Mouse (Mus musculus) liver, embryonic 15.5 days (tissue): ENCODE data around the gene Otulinl. TPM values are rescaled to one million over a fixed set of nuclear protein-coding genes. Genes with fewer than 3 reads are reported as not detected.

Experiments used
- ATAC-seq: fragments of 200-750 bp; cut with Nextera tagmentation; 2 replicates; pipeline ENCODE4 v1.8.0; 2017; ENCODE audit warnings: moderate number of reproducible peaks, mild to moderate bottlenecking, moderate library complexity; ENCODE audit not compliant: insufficient read depth
- H3K27ac ChIP-seq: fragments of 300-500 bp; sonication (generic); replicated peaks from 2 replicates; pipeline ENCODE4 v1.5.1; 2015; ENCODE audit warnings: mild to moderate bottlenecking, inconsistent platforms
- H3K27me3 ChIP-seq: fragments of 300-500 bp; sonication (generic); 2 replicates; pipeline ENCODE4 v1.6.1; 2015; ENCODE audit warnings: mild to moderate bottlenecking, inconsistent platforms
- H3K36me3 ChIP-seq: fragments of 300-500 bp; sonication (generic); replicated peaks from 2 replicates; pipeline ENCODE4 v1.6.1; 2015; ENCODE audit warnings: moderate library complexity, mild to moderate bottlenecking, inconsistent platforms
- H3K4me1 ChIP-seq: fragments of 300-500 bp; sonication (generic); replicated peaks from 2 replicates; pipeline ENCODE4 v1.6.1; 2015; ENCODE audit warnings: inconsistent platforms
- H3K4me2 ChIP-seq: fragments of 300-500 bp; sonication (generic); 2 replicates; pipeline ENCODE4 v1.6.1; 2015; ENCODE audit warnings: moderate library complexity, mild to moderate bottlenecking, inconsistent platforms
- H3K4me3 ChIP-seq: fragments of 300-500 bp; sonication (generic); replicated peaks from 2 replicates; pipeline ENCODE4 v1.5.1; 2015; ENCODE audit warnings: mild to moderate bottlenecking, inconsistent platforms
- H3K9ac ChIP-seq: fragments of 300-500 bp; sonication (generic); 2 replicates; pipeline ENCODE4 v1.6.1; 2015; ENCODE audit warnings: moderate library complexity, mild to moderate bottlenecking, inconsistent platforms
- H3K9me3 ChIP-seq: fragments of 300-500 bp; sonication (generic); replicated peaks from 2 replicates; pipeline ENCODE4 v1.6.1; 2016; ENCODE audit warnings: inconsistent platforms
- WGBS: fragments of 180-500 bp; shearing (Covaris S2); methylation state at CpG from one replicate; pipeline ENCODE4 v1.1.7; 2015; ENCODE audit warnings: mixed read lengths; ENCODE audit not compliant: insufficient replicate concordance; 5-methylcytosine and 5-hydroxymethylcytosine counted together
- polyA plus RNA-seq: library from polyadenylated mRNA; unstranded; fragments of >200 nt; fragmentation: Nextera tagmentation; extraction: Ambion mirVana; gene quantifications from 2 replicates; pipeline ENCODE4 v1.2.1, GENCODE M21; 2015

The Otulinl gene
- polyA plus RNA-seq, 1 experiment from 2014 or later, result 12.0 TPM

- Histone ChIP-seq H3K9me3 (no peaks in the 10 kb centered on the region), H3K27me3 (peaks cover 24% of the 10 kb centered on the region), H3K4me1 (peaks cover 13% of the 10 kb centered on the region), H3K9ac (no peak overlapping the region), H3K36me3 (no peaks in the 10 kb centered on the region), H3K4me2 (no peak overlapping the region), H3K27ac (no peak overlapping the region), H3K4me3 (no peak overlapping the region)
- WGBS, result 70% methylated on average over 9 of the region's 9 CpGs
- no peak for ATAC-seq
Observed at GRCm38 (mm10) chr15:27678511-27678910, 2.9 kb downstream of the Otulinl start.

- H3K4me3 ChIP-seq, result no peak overlapping the region
- 71% methylated on average over 6 of the region's 6 CpGs for WGBS
- no peak overlapping the region for H3K27ac ChIP-seq
- ATAC-seq, result no peak
- peaks cover 21% of the 10 kb centered on the region for H3K27me3 ChIP-seq
- H3K9ac ChIP-seq, result no peak overlapping the region
- peaks cover 13% of the 10 kb centered on the region for H3K4me1 ChIP-seq
- H3K36me3 ChIP-seq, result no peaks in the 10 kb centered on the region
- H3K4me2 ChIP-seq, result no peak overlapping the region
- no peaks in the 10 kb centered on the region for H3K9me3 ChIP-seq
Observed at GRCm38 (mm10) chr15:27677801-27678200, 3.6 kb downstream of the Otulinl start.

DNA sequence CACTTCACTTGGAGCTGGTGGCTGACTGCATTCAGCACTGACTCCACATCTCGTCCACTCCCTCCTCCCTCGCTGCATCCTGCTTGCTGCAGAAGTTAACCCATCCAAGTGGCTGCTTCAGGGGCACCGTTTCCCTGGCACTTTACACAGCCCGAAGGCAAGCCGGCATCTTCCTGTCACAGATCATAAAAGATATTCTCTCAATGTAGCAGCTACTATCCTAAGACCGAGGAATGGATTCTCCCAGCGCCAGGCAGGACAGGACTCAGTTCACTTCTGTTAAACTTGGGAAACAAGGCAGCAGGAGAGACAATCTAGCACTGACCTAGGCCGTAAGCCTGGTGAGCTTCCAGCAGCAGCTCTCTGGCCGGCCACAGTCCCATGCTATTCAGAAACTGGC is 5.2 kb downstream of the Otulinl start:
- no peak for ATAC-seq
- no peak overlapping the region for H3K4me3 ChIP-seq
- H3K36me3 ChIP-seq, result no peaks in the 10 kb centered on the region
- H3K4me2 ChIP-seq, result no peak overlapping the region
- no peak overlapping the region for H3K27ac ChIP-seq
- no peaks in the 10 kb centered on the region for H3K9me3 ChIP-seq
- H3K9ac ChIP-seq, result no peak overlapping the region
- peaks cover 12% of the 10 kb centered on the region for H3K27me3 ChIP-seq
- 46% methylated on average over 9 of the region's 9 CpGs for WGBS
- H3K4me1 ChIP-seq, result peaks cover 19% of the 10 kb centered on the region

GRCm38 (mm10) chr15:27675122-27675521 is 6.3 kb downstream of the Otulinl start:
- Histone ChIP-seq H3K4me2 (no peak overlapping the region), H3K9ac (no peak overlapping the region), H3K4me3 (no peak overlapping the region), H3K9me3 (no peaks in the 10 kb centered on the region), H3K27me3 (peaks cover 1% of the 10 kb centered on the region), H3K4me1 (peaks cover 14% of the 10 kb centered on the region; the same call in 1 of the 2 replicates), H3K36me3 (no peaks in the 10 kb centered on the region), H3K27ac (no peak overlapping the region)
- ATAC-seq, result no peak; the same call in 1 of the 2 replicates
- 40% methylated on average over 7 of the region's 7 CpGs for WGBS

DNA sequence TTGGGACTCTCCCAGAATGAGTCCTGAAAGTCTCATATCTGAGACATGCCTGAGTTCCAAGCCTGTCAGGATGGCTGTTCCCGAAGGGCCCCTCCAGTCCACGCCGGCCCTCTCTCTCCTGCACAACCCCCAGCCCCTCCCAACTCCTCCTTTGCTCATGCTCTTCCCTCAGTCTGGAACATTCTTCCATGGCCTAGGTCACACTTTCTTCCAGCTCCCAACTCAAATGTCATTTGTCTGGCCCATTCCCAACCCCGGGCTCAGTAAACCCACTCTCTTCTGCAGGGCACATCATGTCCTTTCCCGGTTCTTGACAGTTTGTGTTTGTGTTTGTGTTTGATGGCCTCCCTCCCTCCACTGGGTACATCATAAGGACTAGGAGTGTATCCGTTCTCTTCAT is 7.3 kb downstream of the Otulinl start:
- 62% methylated on average over 6 of the region's 6 CpGs for WGBS
- ATAC-seq, result no peak
- no peaks in the 10 kb centered on the region for H3K27me3 ChIP-seq
- no peaks in the 10 kb centered on the region for H3K36me3 ChIP-seq
- H3K27ac ChIP-seq, result no peak overlapping the region
- no peak overlapping the region for H3K4me2 ChIP-seq
- H3K9ac ChIP-seq, result no peak overlapping the region
- no peaks in the 10 kb centered on the region for H3K9me3 ChIP-seq
- peaks cover 14% of the 10 kb centered on the region; the same call in 1 of the 2 replicates for H3K4me1 ChIP-seq
- H3K4me3 ChIP-seq, result no peak overlapping the region

- WGBS, result 70% methylated on average over 6 of the region's 6 CpGs
- no peak overlapping the region for H3K27ac ChIP-seq
Observed at GRCm38 (mm10) chr15:27673151-27673550, 8.2 kb downstream of the Otulinl start.

GRCm38 (mm10) chr15:27672259-27672658 is 9.1 kb downstream of the Otulinl start:
- no peaks in the 10 kb centered on the region for H3K9me3 ChIP-seq
- H3K4me3 ChIP-seq, result no peak overlapping the region
- no peak for ATAC-seq
- H3K36me3 ChIP-seq, result no peaks in the 10 kb centered on the region
- no peak overlapping the region for H3K9ac ChIP-seq
- no peaks in the 10 kb centered on the region for H3K27me3 ChIP-seq
- 46% methylated on average over 8 of the region's 8 CpGs for WGBS
- no peak overlapping the region for H3K27ac ChIP-seq
- peaks cover 21% of the 10 kb centered on the region; the same call in 1 of the 2 replicates for H3K4me1 ChIP-seq
- no peak overlapping the region for H3K4me2 ChIP-seq

More at GRCm38 (mm10) chr15:27673151-27673550, 8.2 kb downstream of the Otulinl start:
- H3K4me1 ChIP-seq, result peaks cover 14% of the 10 kb centered on the region; the same call in 1 of the 2 replicates
- H3K27me3 ChIP-seq, result no peaks in the 10 kb centered on the region
- no peaks in the 10 kb centered on the region for H3K9me3 ChIP-seq
- ATAC-seq, result no peak
- no peak overlapping the region for H3K9ac ChIP-seq
- H3K36me3 ChIP-seq, result no peaks in the 10 kb centered on the region
- no peak overlapping the region for H3K4me3 ChIP-seq
- no peak overlapping the region for H3K4me2 ChIP-seq

GRCm38 (mm10) chr15:27671612-27672245 is 9.7 kb downstream of the Otulinl start:
- 30% methylated on average over 10 of the region's 10 CpGs for WGBS
- 0 out of 2 replicates have a peak overlapping the region, but pooled peaks have one; percentile 13 for H3K4me2 ChIP-seq
- no peak overlapping the region for H3K9ac ChIP-seq
- no peak overlapping the region for H3K27ac ChIP-seq
- H3K4me1 ChIP-seq, result peaks cover 23% of the 10 kb centered on the region; the same call in 1 of the 2 replicates
- H3K27me3 ChIP-seq, result no peaks in the 10 kb centered on the region
- no peak for ATAC-seq
- H3K9me3 ChIP-seq, result no peaks in the 10 kb centered on the region
- H3K36me3 ChIP-seq, result no peaks in the 10 kb centered on the region
- no peak overlapping the region for H3K4me3 ChIP-seq

DNA sequence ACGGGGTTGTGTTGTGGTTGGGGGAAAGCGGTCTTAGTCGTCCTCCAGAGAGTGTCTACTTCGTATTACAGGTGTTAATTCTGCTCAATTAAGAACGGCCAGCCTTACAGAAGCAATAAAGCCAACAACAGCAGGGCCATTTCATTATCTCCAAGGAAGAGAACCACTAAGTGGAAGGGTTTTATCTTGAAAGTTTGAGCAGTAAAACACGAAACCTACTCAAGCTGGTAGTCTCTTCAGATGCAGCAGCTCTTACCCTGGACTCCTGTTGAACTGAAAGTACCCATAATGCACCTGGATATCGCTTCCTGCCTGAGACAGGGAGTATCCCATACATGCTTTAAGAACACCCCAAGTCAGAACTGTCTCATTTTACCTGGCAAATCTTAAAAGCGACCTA is 10.7 kb downstream of the Otulinl start:
- Histone ChIP-seq H3K27me3 (no peaks in the 10 kb centered on the region), H3K27ac (no peak overlapping the region), H3K9me3 (no peaks in the 10 kb centered on the region), H3K4me2 (no peak overlapping the region; the same call in 1 of the 2 replicates), H3K36me3 (no peaks in the 10 kb centered on the region), H3K4me1 (peaks cover 29% of the 10 kb centered on the region; the same call in 1 of the 2 replicates), H3K4me3 (no peak overlapping the region), H3K9ac (no peak overlapping the region)
- WGBS, result 47% methylated on average over 8 of the region's 8 CpGs
- ATAC-seq, result no peak

DNA sequence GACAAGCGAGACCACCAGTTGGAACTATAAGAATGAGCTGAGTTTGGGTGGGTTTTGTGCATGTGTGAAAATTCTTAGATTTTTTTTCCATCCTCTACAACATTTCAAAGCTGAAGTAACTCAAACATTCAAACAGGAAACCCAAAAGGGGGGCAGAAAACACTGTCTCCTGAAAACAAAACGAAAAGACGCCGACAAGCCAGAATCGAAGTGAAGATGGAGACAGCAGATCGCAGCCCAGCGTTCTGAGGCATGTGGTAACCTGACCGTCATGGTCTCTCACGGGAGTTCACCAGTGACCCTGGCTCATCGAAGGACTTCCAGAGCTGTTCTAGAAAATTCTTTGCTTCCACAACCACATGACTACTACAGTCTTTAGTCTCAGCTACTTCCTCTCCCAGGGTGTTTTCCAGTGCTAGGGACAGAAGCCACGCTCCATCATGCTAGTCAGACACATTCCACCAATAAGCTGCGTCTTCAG is 11.4 kb downstream of the Otulinl start:
- no peaks in the 10 kb centered on the region for H3K9me3 ChIP-seq
- WGBS, result 78% methylated on average over 12 of the region's 12 CpGs
- H3K4me3 ChIP-seq, result no peak overlapping the region
- H3K27ac ChIP-seq, result no peak overlapping the region
- H3K4me1 ChIP-seq, result peaks cover 29% of the 10 kb centered on the region; the same call in 1 of the 2 replicates
- no peak for ATAC-seq
- H3K9ac ChIP-seq, result no peak overlapping the region
- H3K4me2 ChIP-seq, result no peak overlapping the region
- H3K36me3 ChIP-seq, result no peaks in the 10 kb centered on the region
- no peaks in the 10 kb centered on the region for H3K27me3 ChIP-seq

DNA sequence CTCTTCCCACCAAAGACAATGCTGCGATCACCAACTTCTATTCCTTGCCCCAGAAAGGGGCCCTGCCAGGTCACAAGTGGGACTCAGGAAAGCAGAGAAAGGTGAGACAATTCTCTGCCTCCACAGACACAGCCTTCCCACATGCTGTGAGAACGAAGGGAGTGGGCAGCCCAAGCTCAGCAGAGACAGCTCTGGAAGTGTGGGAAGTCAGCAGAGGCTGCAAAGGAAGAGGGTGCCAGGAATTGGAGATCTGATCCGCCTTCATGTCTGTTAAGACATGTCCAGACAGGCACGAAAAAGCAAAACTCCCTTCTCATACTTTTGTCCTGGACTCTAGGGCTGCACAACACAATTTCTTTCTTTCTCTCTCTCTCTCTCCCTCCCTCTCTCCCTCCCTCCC is 12.1 kb downstream of the Otulinl start:
- no peaks in the 10 kb centered on the region for H3K27me3 ChIP-seq
- H3K9me3 ChIP-seq, result no peaks in the 10 kb centered on the region
- peaks cover 29% of the 10 kb centered on the region; the same call in 1 of the 2 replicates for H3K4me1 ChIP-seq
- H3K27ac ChIP-seq, result no peak overlapping the region
- no peak overlapping the region for H3K4me3 ChIP-seq
- no peaks in the 10 kb centered on the region for H3K36me3 ChIP-seq
- no peak for ATAC-seq
- WGBS, result 61% methylated on average over 4 of the region's 4 CpGs
- no peak overlapping the region for H3K4me2 ChIP-seq
- H3K9ac ChIP-seq, result no peak overlapping the region
